Mouse (Mus musculus) left cerebral cortex, postnatal 14 days (tissue): ENCODE results near the gene Tsga10ip. TPM values are rescaled to one million over a fixed set of nuclear protein-coding genes. Genes with fewer than 3 reads are reported as not detected.

Experiments used
- DNase-seq, 2 experiments: peaks; one replicate each; pipeline ENCODE4 v3.0.0; 2021 to 2022; ENCODE audit warnings: low spot score in 2 of 2, mixed read lengths in 1 of 2
- intact Hi-C: fragments of 180-260 bp; cut with DNase I; formaldehyde crosslinking; loops from one replicate; pipeline ENCODE4 v1.15.1; 2025
- long read RNA-seq, 2 experiments: library from polyadenylated mRNA; stranded (forward); transcript quantifications; one replicate each; pipeline ENCODE4 v2.0.0; 2021
- total RNA-seq, 2 experiments: library from RNA; stranded (reverse); gene quantifications; 2 replicates each; pipeline ENCODE4 v1.2.3; 2021

The Tsga10ip gene
- under 1 TPM in 1 of 2 experiments, not detected in 1; 0.29 TPM for total RNA-seq
- long read RNA-seq, experiment 1, partial matches to known transcripts, result 0 of 1 reads
- long read RNA-seq, experiment 1, other reads (novel, unspliced or antisense), result 1 of 1 reads
- long read RNA-seq, experiment 2, result 0 reads

DNA sequence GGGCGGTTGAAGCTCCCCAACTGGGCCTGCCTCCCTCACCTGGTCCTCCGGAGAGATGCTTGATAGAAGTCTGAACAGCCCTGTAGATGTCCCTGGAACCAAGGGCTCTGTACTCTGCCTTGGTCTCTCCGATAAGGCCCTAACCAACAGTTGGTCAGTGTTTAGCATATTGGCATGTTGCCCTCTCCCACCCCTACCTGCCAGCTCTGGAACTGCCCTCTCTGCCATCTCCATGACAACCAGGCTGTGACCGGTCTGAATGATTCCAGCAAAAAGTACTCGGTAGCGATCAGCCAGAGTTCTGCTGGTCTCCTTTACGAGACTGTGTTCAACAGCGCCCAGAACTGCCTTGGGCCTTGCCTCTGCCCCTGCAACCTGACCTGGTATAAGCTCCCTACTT is at the start of gene Tsga10ip:
Tsga10ip (minus strand) TSS at position 234 of the 400 bp plus-strand sequence.
- intact Hi-C loops, result no loop called here
- no peak for DNase-seq

DNA sequence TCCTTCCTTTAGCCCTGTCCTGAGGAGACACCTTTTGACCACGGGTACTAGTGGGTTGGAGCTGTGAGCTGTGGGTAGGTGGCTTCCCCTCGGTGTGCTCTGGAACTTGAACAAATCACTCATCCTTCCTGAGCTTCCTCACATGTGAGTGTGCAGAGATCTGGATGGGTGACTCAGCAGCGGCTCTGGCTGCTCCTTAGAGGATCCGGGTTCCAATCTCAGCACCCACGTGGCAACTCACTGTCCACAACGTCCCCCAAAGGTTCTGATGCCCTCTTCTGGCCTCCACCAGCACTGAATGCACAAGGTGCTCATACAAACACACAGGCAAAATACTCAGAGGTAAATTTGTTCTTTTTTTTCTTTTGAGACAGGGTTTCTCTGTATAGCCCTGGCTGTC is 49.4 kb upstream of the Tsga10ip start:
- intact Hi-C loops, result no loop called here
- DNase-seq, result no peak

DNA sequence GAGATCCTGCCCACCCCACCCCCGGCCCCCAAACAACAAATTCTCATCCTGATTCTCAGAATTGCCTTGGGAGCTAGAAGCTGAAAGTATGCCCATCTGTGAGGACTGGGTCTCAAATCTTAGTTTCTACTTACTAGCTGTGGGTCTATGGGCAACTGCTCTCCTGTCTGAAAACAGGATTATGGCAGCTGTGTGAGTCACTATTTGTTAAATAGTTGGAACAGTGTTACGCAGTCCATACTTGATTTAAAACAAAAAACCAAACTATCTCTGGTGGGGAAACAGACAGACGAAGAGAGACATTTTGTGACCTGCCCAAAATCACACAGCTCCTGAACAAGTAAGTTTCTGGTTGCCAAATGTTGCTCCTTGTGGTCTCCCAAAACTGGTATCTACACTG is 47.3 kb upstream of the Tsga10ip start:
- intact Hi-C loops, result no loop called here
- no peak for DNase-seq

DNA sequence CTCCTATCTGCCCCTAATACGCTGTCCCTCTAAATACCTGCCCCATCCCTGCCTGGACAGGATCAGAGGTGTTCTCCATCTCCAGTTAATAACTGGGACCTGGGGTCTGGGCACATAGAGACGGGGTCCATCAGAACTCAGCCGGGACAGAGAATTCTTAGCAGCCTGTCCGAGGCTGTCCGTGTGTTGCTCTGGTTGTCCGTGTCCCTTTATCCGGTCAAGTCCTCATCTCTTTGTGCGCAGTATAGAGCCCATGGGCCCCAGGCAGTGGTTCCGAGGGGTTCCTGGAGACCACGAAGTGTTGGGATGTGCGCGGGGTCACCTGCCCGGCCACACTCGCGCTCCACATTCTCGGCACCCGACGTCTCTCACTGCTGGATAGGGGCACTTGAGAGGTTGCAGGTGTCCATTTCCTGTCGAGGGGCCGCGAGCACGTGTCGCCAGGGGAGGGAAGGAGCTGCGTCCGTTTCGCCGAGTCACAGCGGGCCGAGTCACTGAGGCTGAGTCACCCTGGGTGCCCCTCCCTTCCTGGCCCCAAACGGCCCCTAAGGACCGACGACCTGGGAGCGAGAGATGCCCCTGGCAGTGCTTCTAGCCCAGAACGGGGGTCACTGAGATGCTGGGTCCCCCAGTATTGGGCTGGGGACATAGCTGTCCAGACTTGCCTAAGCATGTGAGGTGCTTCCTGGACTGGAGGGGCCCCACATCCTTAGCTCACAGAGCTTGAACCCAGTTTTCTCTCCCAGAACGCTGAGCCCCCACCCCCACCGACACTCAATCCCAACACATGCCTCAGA is 46.2 kb upstream of the Tsga10ip start:
- DNase-seq, result no peak
- intact Hi-C loops, result no loop called here

DNA sequence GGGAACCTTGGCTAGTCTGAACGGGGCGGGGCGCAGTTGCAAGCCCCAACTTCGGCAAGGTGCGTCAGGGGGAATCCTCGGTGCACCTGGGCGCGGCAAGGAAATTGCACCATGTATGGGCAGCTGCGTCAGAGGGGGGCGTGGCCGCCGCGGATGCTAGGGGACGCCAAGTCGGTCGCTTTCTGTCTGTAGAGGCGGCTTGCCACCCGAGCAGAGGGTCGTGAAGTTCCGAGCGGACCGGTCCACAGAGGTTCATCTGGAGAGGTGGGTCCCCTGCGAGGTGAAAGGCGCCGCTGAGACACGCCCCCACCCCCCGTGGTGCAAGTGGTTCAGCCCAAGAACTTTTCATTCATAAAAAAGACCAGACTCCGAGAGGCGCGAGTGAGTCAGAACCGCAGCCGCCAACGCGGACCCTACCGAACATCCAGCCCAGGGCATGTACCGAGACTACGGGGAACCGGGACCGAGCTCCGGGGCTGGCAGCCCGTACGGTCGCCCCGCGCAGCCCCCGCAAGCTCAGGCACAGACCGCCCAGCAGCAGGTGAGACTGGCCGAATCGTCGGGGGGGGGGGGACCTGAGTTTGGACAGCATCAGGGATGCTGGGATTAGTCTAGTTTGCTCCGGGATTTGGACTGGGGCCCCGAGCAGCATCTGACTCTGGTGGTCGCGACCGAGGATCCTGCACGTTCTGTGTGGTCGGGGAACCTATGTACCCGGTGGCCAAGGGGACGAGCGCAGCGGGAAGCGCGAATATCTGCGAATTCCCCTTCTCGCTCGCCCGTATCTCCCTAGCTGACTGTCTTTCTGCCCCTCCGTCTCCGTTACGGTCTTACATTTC is 45.4 kb upstream of the Tsga10ip start, which contains the start of gene Fosl1:
Fosl1 (plus strand) TSS at position 33 of the 839 bp plus-strand sequence.
- intact Hi-C loops, result no loop called here
- DNase-seq, result peak; percentile 67 to 70

DNA sequence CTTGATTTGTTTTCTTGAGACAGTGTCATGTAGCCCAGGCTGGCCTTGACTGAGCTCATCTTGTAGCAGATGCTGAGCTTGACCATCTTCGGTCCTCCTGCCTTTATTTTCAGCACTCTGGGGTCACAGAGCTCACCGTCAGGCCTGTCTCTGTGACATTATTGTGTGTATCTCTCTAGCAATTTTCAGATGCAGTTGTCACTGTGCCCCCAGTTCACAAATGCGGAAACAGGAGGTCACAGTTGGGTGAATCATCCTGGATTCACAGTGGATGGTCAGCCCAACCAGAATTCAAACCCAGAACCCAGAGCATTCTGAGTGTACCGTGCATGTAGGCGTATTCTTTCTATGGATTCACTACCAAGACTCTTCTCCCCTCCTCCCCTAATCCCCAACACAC is 43.4 kb upstream of the Tsga10ip start:
- intact Hi-C loops, result no loop called here
- no peak for DNase-seq

DNA sequence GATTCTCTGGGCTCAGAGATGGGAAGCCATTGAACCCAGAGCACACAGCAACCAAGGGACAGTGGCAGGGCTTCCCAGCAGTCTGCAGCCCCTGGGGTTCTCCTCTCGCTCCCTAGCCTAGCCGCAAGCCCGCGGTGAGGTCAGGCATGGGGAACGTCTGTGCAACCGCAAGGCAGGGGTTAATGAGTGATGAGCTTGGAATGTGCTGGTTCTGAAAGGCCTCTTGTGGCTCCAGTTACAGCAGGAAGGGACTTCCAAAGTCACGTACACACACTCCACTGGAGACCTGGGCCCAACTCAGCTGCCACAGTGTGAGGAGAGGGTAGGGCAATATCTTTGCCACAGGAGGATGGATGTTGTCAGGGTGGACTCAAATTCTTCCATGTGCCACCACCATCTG is 42.6 kb upstream of the Tsga10ip start:
- intact Hi-C loops, result no loop called here
- no peak for DNase-seq

DNA sequence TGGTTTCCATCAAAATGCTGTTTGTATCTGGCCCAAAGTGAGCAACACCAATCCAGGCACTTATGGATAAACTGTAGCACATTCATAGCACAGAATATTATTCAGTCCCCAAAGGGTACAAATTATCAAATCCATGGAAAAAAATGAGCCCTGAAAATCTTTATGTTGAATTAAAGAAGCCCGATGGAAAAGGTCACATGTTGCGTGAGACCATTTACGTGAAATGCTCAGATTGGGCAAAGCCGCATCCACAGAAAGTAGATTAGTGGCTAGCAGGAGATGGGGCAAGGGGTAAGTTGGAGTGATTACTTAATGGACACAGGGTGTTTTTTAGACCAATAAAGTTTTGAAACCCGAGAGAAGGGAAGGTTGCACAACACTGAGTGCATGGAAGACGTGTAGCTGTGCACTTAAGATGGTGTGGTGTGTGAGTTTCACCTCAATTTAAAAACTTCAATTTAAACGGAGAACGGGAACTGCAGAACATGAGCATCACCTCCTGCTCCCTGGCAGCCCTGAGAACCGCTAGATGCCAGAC is 42.1 kb upstream of the Tsga10ip start:
- intact Hi-C loops, result no loop called here
- no peak for DNase-seq

DNA sequence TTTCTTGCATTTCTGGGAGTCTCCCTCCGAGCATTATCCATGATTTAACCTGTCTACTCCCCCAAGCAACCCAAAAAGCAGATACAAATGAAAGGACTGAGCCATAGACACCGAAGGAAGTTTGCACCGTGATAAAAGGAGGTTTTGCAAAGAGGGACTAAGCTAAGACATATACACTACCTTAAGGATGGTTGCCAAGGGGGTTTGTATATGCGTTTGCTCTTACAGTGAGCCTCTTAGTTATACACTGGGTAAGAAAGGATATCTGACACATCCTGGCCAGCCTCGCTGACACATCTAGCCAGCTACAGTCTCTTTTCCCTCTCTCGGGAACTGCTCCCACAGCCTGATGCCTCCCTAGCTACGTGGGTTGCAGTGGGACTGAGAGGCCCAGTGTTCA is 31.6 kb upstream of the Tsga10ip start:
- DNase-seq, result no peak
- intact Hi-C loops, result loop anchor here (10.0 kb wide), 1 partner anchor 131 kb away; the partner anchor contains the start of genes Ap5b1 and Ovol1

DNA sequence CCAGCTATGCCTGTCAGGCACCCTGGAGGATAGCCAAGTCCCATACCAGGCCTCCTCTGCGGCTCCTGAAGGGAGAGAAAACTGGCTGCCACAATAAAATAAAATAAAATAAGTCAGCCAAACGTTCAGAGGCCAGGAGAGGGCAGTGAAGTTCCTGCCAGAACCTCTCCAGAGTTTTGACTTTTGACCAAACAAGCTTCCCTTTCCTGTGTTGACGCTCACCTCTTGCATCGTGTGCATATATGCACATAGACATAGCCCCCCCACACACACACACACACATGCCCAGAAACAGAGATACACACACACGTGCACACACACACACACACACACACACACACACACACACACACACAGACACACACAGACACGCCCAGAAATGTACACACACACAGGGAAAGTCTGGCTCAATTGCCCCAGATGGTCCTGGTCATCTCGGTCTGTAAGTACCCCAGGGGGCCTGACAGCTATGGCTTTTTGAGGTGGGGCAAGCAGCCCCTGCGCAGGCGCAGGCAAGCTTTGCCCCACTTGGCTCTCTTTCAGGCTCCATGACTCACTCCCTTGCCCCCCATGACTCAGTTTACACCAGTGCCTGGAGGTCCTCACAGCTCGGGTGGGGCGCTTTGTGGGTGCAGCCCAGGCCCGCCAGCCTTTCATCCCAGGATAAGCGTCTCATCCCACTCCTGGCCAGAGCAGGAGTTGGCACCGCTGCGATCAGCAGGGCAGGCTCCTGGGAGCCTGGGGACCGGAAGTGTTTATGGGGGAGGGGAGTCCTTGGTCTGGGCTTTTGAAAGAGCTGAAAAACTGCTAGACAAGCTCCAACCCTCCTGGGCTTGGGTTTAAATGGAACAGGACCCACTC is 30.9 kb upstream of the Tsga10ip start:
- intact Hi-C loops, result loop anchor here (10.0 kb wide), 1 partner anchor 132 kb away; the partner anchor contains the start of genes Ap5b1 and Ovol1
- DNase-seq, result no peak

DNA sequence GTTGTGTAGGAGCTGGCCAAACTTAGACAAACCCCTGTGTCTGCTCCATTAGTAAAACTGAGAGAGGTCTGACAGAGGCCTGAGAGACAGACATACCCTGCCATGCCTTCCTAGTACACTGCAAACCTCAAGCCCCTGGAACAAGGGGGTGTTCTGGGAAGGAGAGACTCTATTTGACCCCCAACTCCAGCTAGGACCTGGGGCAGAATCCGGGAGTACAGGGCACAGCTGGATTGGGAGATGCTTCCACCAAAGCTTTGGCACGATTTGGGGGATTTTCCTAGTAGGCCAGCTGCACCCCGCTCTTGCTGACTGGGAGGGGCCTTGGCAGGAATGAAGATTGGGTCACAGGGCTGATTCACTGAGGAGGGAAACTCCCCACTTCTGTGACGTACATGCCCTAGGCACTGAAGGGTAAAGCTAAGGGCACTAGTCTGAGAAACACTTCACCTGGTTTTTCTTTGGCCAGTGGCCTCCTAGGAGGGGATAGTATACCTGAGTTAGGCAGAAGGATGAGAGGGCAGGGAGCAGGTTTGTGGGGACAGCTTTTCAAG is 29.7 kb upstream of the Tsga10ip start:
- intact Hi-C loops, result loop anchor here (10.0 kb wide), 1 partner anchor 133 kb away; the partner anchor contains the start of genes Ap5b1 and Ovol1
- DNase-seq, result no peak

DNA sequence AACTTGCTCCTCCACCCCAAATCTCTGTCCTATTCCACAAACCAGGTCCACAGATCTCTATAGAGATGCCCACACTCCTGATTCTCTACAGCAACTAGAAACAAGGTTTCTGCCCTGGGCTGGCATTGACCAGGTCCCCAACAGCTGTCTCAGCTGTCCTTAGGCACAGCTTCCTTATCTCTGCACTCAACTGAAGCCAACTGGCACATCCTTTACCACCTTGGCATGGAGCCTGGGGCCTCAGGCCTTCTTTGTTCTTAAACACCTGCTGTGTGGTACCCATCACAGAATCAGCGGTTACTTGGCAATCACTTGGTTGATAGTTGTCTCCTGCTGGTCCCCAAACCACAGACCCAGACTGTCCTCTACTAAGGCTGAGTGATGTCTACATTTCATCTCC is 28.1 kb upstream of the Tsga10ip start:
- intact Hi-C loops, result loop anchor here (10.0 kb wide), 1 partner anchor 134 kb away; the partner anchor contains the start of genes Ap5b1 and Ovol1

DNA sequence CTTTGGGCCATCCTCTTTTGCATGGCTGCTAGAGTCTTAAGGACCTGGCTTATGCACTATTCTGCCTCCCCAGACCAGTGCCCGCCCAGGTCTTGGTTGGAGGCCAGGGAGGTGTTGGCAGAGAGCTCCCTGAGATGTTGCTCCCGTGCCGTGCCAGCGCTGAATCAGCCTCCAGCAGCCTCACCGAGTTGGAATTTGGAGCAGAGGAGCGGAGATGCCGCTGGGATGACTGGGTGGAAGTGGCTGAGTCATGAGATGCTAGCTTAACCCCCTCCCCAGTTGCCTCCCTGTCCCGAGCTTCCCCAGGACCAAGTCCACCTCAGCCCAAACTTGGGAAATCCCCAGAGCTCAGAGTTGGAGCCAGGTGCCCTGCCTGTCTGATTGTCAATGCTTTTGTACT is 27.5 kb upstream of the Tsga10ip start:
- no peak for DNase-seq
- intact Hi-C loops, result loop anchor here (10.0 kb wide), 1 partner anchor 135 kb away; the partner anchor contains the start of genes Ap5b1 and Ovol1

More for the DNA sequence above, 28.1 kb upstream of the Tsga10ip start:
- no peak for DNase-seq

DNA sequence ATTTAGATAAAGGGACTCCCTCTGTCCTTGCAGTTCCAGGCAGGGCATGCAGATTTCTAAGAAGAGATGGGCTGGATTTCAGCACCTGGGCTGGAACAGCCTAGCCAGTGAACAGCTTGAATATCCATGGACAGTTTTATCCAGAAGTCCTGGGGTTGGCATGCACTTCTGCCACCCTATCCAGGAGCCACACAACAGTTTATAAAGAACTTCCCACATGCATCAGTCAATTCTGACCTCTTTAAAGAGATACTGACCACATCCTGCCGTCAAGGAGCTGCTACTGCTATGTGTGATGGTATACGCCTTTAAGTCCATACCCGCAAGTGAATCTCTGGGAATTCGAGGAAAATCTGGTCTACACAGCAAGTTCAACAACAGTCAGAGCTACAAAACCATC is 26.9 kb upstream of the Tsga10ip start:
- intact Hi-C loops, result no loop called here
- DNase-seq, result no peak

DNA sequence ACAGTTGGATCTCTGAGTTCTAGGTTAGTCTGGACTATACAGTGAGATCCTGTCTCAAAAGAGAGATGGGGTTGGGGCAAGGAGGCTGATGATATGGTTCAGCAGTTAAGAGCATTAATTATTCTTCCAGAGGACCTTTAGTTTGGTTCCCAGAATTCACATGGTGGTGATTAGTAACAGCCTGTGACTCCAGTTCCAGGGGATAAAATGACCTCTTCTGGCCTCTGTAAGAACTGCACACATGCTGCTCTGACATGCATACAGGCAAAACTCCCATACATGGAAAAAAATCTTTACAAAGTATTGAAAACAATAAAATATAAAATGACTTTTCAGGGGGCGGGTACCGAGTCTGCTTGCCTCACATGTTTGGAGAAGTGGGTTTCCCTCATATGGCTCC is 25.8 kb upstream of the Tsga10ip start:
- intact Hi-C loops, result no loop called here
- DNase-seq, result no peak

DNA sequence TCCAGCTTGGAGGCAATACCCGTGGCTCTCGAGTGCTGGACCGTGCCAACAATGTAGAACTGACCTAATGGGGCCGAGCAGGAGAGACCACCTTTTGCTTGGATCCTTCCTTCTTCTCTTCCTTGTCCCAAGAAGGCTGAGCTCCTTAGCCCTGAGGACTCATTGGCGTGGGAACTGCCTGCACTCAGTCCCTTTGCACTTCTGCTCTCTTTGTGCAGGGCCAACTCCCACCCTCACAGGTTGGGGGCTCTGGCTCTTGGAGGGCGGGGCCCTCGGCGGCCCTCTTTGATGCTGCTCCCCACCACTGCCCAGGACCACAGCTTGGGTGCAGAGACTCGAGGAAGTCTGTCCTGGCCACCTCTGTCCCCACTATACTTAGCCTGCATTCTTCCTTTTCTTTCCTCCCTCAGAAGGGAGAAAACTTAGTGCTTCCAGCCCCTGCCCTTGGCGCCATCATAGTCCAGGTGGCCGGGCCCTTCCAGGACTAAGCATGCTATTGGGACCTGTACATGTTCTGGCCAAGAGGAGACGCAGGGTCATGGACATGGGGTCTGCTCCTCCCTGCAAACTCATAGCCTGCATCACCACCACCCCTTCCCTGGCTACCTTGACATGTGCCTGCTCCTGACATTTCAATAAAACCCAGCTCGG is 24.4 kb upstream of the Tsga10ip start:
- no peak for DNase-seq
- intact Hi-C loops, result no loop called here

DNA sequence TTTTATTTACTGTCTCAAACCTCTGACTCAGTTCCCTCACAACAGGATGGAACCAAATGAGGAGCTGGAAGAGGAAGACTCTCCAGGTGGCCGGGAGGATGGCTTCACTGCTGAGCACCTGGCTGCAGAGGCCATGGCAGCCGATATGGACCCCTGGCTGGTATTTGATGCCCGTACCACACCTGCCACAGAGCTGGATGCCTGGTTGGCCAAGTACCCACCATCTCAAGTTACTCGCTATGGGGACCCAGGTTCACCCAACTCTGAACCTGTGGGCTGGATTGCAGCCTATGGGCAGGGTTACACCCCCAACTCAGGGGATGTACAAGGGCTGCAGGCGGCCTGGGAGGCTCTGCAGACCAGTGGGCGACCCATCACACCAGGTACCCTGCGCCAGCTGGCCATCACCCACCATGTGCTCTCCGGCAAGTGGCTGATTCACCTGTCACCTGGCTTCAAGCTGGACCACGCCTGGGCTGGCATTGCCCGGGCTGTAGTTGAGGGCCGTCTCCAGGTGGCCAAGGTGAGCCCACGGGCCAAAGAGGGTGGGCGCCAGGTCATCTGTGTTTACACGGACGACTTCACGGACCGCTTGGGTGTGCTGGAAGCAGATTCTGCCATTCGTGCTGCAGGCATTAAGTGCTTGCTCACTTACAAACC is 23.7 kb upstream of the Tsga10ip start:
- intact Hi-C loops, result no loop called here
- DNase-seq, result no peak
